Mouse (Mus musculus) kidney, adult 2 months (tissue): ENCODE data around the gene Elk3. TPM values are rescaled to one million over a fixed set of nuclear protein-coding genes. Genes with fewer than 3 reads are reported as not detected.
A peak's percentile ranks its signal among the peaks of the same experiment; 100 is the strongest.

Experiments
- DNase-seq: peaks from one replicate; pipeline ENCODE4 v3.0.0; 2021
- H3K27ac ChIP-seq: fragments of 200-500 bp; 2 replicates; pipeline ENCODE4 v1.5.1; 2012; ENCODE audit warnings: low read depth, low read length, control low read depth, inconsistent platforms; ENCODE audit not compliant: insufficient read depth
- H3K27me3 ChIP-seq: fragments of 200-500 bp; replicated peaks from 2 replicates; pipeline ENCODE4 v1.6.1; 2012; ENCODE audit warnings: mild to moderate bottlenecking, moderate library complexity, low read length, inconsistent platforms; ENCODE audit not compliant: control insufficient read depth, insufficient read depth
- H3K36me3 ChIP-seq: fragments of 200-500 bp; 2 replicates; pipeline ENCODE4 v1.6.1; 2012; ENCODE audit warnings: mild to moderate bottlenecking, moderate library complexity, low read length, inconsistent platforms; ENCODE audit not compliant: control insufficient read depth, insufficient read depth
- H3K4me1 ChIP-seq: fragments of 200-500 bp; 2 replicates; pipeline ENCODE4 v1.6.1; 2011; ENCODE audit warnings: low read length; ENCODE audit not compliant: control insufficient read depth, insufficient read depth
- H3K4me3 ChIP-seq: fragments of 200-500 bp; 2 replicates; pipeline ENCODE4 v1.5.1; 2011; ENCODE audit warnings: mild to moderate bottlenecking, low read depth, low read length, control low read depth; ENCODE audit not compliant: insufficient read depth
- CTCF ChIP-seq: fragments of 200-500 bp; conservative IDR thresholded peaks from 2 replicates; pipeline ENCODE4 v1.5.1; 2011; ENCODE audit warnings: low read depth, mild to moderate bottlenecking, control low read depth, low read length, moderate library complexity, mixed read lengths; ENCODE audit not compliant: insufficient read depth, insufficient read length
- POLR2A ChIP-seq: fragments of 200-500 bp; IDR thresholded peaks from one replicate; pipeline ENCODE4 v1.6.1; 2011; ENCODE audit warnings: low read depth, low read length, control low read depth
- WGBS: fragments of 180-500 bp; shearing (Covaris S2); methylation state at CpG from one replicate; pipeline ENCODE4 v1.1.7; 2018; 5-methylcytosine and 5-hydroxymethylcytosine counted together
- polyA plus RNA-seq: library from polyadenylated mRNA; depleted of rRNA; stranded (reverse); fragments of >200 nt; gene quantifications from 2 replicates; pipeline ENCODE4 v1.2.3, GENCODE M21; 2012

Gene Elk3
- polyA plus RNA-seq, 1 experiment, result 28.1 TPM

DNA sequence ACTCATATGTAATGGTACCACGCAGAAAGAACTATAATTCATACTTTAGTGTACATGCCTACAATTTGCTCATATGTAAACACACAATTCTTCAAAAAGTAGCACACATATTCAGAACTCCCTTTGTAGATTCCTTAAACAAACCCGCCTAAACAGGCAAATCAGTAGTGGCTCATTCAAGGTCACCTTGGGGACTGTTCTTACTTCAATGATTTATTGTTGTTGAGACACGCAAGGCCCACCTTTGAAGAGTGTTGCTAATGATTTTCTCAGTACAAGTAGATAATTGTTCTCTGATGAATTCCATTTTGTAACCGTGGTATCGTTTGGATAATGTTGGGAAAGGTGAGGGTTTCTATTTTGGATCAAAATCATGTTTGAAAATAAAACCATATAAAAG lies 17.4 kb upstream of the Elk3 start:
- 73% methylated on average over 5 of the region's 5 CpGs for WGBS
- H3K36me3 ChIP-seq, result no peaks in the 10 kb centered on the region
- H3K27me3 ChIP-seq, result no peaks in the 10 kb centered on the region
- no peak overlapping the region for H3K27ac ChIP-seq
- no peak for DNase-seq
- TF ChIP-seq CTCF, result no peak
- TF ChIP-seq POLR2A, result no peak
- no peak overlapping the region for H3K4me3 ChIP-seq
- H3K4me1 ChIP-seq, result no peaks in the 10 kb centered on the region; the same call in 1 of the 2 replicates

DNA sequence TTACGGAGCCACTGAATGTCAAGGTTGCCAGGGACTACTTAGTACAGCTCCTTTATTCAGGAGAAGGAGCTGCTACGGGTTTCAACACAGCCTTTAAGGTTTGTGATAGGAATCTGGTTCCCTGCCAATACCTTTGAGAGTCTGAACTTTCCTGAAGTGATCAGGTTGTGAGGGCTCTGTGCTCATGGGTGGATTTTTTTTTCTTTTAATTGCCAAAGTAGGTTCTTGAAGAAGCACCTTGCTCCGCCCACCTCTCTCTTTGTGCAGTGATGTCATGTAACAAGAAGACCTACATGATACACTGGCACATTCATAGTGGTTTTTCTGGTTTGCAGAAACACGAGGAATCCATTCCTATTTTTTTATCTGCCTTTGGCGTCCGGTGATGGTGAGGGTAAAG lies 16.3 kb upstream of the Elk3 start:
- DNase-seq, result no peak
- Histone ChIP-seq H3K27me3 (no peaks in the 10 kb centered on the region), H3K4me1 (no peaks in the 10 kb centered on the region; the same call in 1 of the 2 replicates), H3K36me3 (no peaks in the 10 kb centered on the region), H3K4me3 (no peak overlapping the region), H3K27ac (0 out of 2 replicates have a peak overlapping the region, but pooled peaks have one; percentile 6)
- TF ChIP-seq POLR2A, result no peak
- WGBS, result 84% methylated on average over 6 of the region's 6 CpGs

DNA sequence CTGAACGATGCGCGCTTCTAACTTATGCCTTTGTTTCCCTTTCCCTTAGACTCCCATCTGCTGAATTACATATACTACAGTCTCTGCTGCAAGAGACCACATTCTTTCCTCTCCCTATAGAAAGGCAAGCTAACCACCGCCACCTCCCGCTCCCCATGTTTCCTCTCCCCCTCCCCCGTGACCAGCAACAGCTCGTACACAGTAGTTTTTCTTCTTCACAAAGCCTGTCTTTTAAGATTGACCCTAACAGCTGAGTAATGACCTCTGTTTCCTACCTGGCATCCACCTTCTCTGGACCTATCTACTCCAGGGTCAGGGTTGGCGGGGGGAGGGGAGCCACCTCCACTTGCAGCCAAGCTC lies 15.8 kb upstream of the Elk3 start:
- WGBS, result 84% methylated on average over 8 of the region's 8 CpGs
- Histone ChIP-seq H3K4me3 (no peak overlapping the region), H3K36me3 (no peaks in the 10 kb centered on the region), H3K27ac (0 out of 2 replicates have a peak overlapping the region, but pooled peaks have one; percentile 6), H3K27me3 (no peaks in the 10 kb centered on the region), H3K4me1 (no peaks in the 10 kb centered on the region; the same call in 1 of the 2 replicates)
- TF ChIP-seq CTCF, result no peak
- TF ChIP-seq POLR2A, result no peak
- no peak for DNase-seq

DNA sequence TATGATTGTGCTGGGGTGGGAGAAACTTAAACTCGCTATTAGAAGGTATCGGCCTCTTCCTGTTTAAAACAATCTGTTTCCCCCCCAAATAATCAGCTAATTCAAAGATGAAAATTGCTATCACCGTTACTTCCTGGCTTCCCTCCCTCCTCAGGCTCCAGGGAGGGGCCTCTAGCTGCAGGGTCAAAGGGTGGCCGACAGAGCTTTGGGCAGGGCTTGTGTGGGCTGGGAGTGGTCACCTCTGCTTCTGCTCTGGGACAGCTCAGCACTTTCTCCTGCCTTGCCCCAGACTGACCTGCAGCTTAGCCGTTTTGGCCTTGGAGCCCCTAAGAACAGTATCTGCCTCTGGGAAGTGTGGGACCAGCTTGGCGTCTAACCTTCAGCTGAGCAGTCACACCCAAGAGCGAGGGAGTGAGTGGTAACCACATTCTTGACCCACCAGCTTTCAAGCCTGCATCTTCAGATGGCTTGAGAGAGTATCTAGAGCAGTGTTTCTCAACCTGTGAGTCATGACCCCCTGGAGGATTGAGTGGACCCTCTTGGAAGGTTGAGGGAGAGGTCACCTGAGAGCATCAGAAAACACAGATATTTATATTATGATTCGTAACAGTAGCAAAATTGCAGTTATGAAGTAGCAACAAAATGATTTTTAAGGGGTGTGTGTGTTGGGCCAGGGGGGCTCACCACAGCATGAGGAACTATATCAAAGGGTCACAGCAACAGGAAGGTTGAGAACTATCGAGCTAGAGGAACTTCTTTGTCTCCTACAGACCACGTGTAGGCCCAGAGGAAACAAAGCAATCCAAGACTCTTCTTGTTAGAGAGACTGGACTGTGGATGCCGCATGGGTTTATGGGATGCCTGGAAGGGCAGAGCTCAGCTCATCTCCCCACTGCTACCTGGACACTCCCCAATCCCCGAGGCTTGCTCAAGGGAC lies 15.1 kb upstream of the Elk3 start:
- WGBS, result 57% methylated on average over 12 of the region's 12 CpGs
- no peaks in the 10 kb centered on the region for H3K27me3 ChIP-seq
- TF ChIP-seq CTCF (no peak), POLR2A (no peak)
- no peaks in the 10 kb centered on the region for H3K36me3 ChIP-seq
- H3K4me1 ChIP-seq, result no peaks in the 10 kb centered on the region; the same call in 1 of the 2 replicates
- H3K27ac ChIP-seq, result peak overlapping the region; percentile 42; the same call in 1 of the 2 replicates
- H3K4me3 ChIP-seq, result no peak overlapping the region
- DNase-seq, result peak; percentile 65

DNA sequence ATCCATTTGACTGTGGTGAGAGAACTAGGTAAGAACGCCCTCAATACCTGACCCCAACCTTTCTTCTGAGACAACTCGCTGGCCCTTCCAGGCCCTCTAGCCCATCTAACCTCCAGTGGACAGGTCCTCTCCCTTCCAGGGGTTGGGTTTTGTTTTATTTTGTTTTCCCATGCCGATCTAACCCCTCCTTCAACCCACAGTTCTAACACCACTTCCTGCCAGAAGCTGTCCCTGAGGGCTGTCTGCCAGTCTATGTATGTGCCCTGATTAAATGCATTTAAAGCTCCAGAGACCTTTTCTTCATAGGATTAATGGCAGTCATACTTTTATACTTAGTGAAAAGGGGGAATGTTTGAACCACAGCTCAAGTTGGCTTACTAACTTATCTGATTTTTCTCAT lies 14.4 kb upstream of the Elk3 start:
- Histone ChIP-seq H3K36me3 (no peaks in the 10 kb centered on the region), H3K4me1 (no peaks in the 10 kb centered on the region; the same call in 1 of the 2 replicates), H3K4me3 (no peak overlapping the region), H3K27me3 (no peaks in the 10 kb centered on the region), H3K27ac (peak overlapping the region; percentile 18)
- TF ChIP-seq CTCF (no peak), POLR2A (no peak)
- 48% methylated on average over 3 of the region's 3 CpGs for WGBS
- no peak for DNase-seq

DNA sequence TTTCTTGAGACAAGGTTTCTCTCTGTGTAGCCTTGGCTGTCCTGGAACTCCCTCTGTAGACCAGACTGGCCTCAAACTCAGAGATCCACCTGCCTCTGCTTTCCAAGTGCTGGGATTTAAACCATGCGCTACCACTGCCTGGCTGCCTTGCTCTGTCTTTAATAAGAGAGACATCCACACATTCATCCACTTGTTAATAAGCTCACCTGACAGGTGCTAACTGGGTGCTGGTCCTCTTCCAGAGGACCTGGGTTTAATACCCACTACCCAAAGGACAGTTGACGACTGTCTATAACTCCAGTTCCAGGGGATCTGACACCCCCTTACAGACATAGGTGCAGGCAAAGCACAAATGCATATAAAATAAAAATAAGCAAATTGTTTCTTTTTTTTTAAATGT lies 13.5 kb upstream of the Elk3 start:
- no peaks in the 10 kb centered on the region for H3K36me3 ChIP-seq
- H3K27ac ChIP-seq, result no peak overlapping the region
- no peak overlapping the region for H3K4me3 ChIP-seq
- no peak for DNase-seq
- H3K27me3 ChIP-seq, result no peaks in the 10 kb centered on the region
- 97% methylated on average over 2 of the region's 2 CpGs for WGBS
- no peaks in the 10 kb centered on the region; the same call in 1 of the 2 replicates for H3K4me1 ChIP-seq
- TF ChIP-seq POLR2A, result no peak
- TF ChIP-seq CTCF, result no peak

DNA sequence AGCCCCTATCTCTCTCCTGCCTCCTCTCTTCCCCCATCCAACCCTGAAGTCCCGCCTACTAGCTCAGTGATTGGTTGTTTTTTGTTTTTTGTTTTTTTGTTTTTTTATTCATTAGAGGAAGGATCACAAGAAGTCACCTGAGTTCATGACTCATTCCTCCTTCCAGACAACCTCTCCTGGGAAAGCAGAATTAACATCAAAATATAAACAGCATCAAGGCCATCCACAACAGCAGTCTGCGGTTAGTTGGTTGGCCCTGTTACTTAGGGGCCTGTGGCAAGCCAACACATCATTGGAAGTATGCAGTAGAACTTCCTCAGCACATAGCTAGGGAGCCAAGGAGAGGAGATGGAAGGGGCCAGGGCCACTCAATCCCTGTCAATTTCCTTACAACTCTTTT lies 12.7 kb upstream of the Elk3 start:
- WGBS, result 97% methylated on average over 2 of the region's 2 CpGs
- Histone ChIP-seq H3K36me3 (no peaks in the 10 kb centered on the region), H3K4me1 (no peaks in the 10 kb centered on the region; the same call in 1 of the 2 replicates), H3K27me3 (no peaks in the 10 kb centered on the region), H3K4me3 (no peak overlapping the region), H3K27ac (no peak overlapping the region)
- no peak for TF ChIP-seq POLR2A
- TF ChIP-seq CTCF, result no peak
- DNase-seq, result no peak
